Mouse (Mus musculus) left cerebral cortex, adult 6 months (tissue): ENCODE measurements around the gene Ctf1. TPM values are rescaled to one million over a fixed set of nuclear protein-coding genes. Genes with fewer than 3 reads are reported as not detected.

Experiments used
- long read RNA-seq, 2 experiments: library from polyadenylated mRNA; unstranded; transcript quantifications; one replicate each; pipeline ENCODE4 v2.0.0; 2019 to 2020
- polyA plus RNA-seq: library from polyadenylated mRNA; unstranded; fragments of <200 nt; fragmentation: Nextera tagmentation; gene quantifications from 2 replicates; pipeline ENCODE4 v1.2.3, GENCODE M21; 2021

The Ctf1 gene
- polyA plus RNA-seq, result 0.44 and 3.5 TPM in 2 replicates
- long read RNA-seq, experiment 1, transcript Ctf1-202 (3 exons, 285 nt), result major isoform, 7 of 9 reads
- long read RNA-seq, experiment 1, partial matches to known transcripts, result 0 of 9 reads
- long read RNA-seq, experiment 1, other reads (novel, unspliced or antisense), result 0 of 9 reads
- long read RNA-seq, experiment 2, result 0 reads

GRCm38 (mm10) chr7:127712461-127713385 is at the start of gene Ctf1:
Ctf1 (plus strand) TSS chr7:127712736.

GRCm38 (mm10) chr7:127708207-127709078 is 4.1 kb upstream of the Ctf1 start, which contains the start of gene Bcl7c:
Bcl7c (minus strand) TSS chr7:127708933.

GRCm38 (mm10) chr7:127732066-127732465 is 19.5 kb downstream of the Ctf1 start, which contains the start of gene Ctf2:
Ctf2 (minus strand) TSS chr7:127732166.

GRCm38 (mm10) chr7:127744366-127745045 is 32.0 kb downstream of the Ctf1 start, which contains the start of gene Fbxl19:
Fbxl19 (plus strand) TSS chr7:127744543.

Other genes with a start within 250 kb of the Ctf1 start
- 2.8 and 8.4 TPM in 2 replicates for gene Fbrs, start 233.5 kb upstream of the Ctf1 start, polyA plus RNA-seq
- 10.7 and 13.8 TPM in 2 replicates for gene Srcap, start 200.8 kb upstream of the Ctf1 start, polyA plus RNA-seq
- 1.8 and 2.5 TPM in 2 replicates for gene Gm42715, start 193.2 kb upstream of the Ctf1 start, polyA plus RNA-seq
- not detected in 2 replicates for gene Tmem265, start 151.3 kb upstream of the Ctf1 start, polyA plus RNA-seq
- 19.9 and 24.9 TPM in 2 replicates for gene Phkg2, start 139.4 kb upstream of the Ctf1 start, polyA plus RNA-seq
- gene Ccdc189, start 124.1 kb upstream of the Ctf1 start, polyA plus RNA-seq, result 11.4 and 13.3 TPM in 2 replicates
- gene Rnf40, start 124.0 kb upstream of the Ctf1 start, polyA plus RNA-seq, result 9.2 and 12.6 TPM in 2 replicates
- 1.4 and 2.9 TPM in 2 replicates for gene Zfp629, start 96.9 kb upstream of the Ctf1 start, polyA plus RNA-seq
- gene Bcl7c, start 3.8 kb upstream of the Ctf1 start, polyA plus RNA-seq, result 3.8 and 12.7 TPM in 2 replicates
- gene Ctf2, start 19.4 kb downstream of the Ctf1 start, polyA plus RNA-seq, result 0.06 TPM in 1 of 2 replicates, not detected in the other
- 0.92 and 1.6 TPM in 2 replicates for gene Fbxl19, start 31.8 kb downstream of the Ctf1 start, polyA plus RNA-seq
- 18.3 and 21.9 TPM in 2 replicates for gene Orai3, start 57.1 kb downstream of the Ctf1 start, polyA plus RNA-seq
- 5.7 and 26.7 TPM in 2 replicates for gene Setd1a, start 63.9 kb downstream of the Ctf1 start, polyA plus RNA-seq
- gene Gm49388, start 72.9 kb downstream of the Ctf1 start, polyA plus RNA-seq, result not detected in 2 replicates
- 5.9 and 9.1 TPM in 2 replicates for gene Hsd3b7, start 87.9 kb downstream of the Ctf1 start, polyA plus RNA-seq
- gene Stx4a, start 111.6 kb downstream of the Ctf1 start, polyA plus RNA-seq, result 12.9 and 16.7 TPM in 2 replicates
- 37.7 and 70.1 TPM in 2 replicates for gene Stx1b, start 111.8 kb downstream of the Ctf1 start, polyA plus RNA-seq
- gene Zfp646, start 163.5 kb downstream of the Ctf1 start, polyA plus RNA-seq, result 4.4 and 5.4 TPM in 2 replicates
- 9.6 and 10.1 TPM in 2 replicates for gene Zfp668, start 164.1 kb downstream of the Ctf1 start, polyA plus RNA-seq
- gene Prss53, start 178.2 kb downstream of the Ctf1 start, polyA plus RNA-seq, result 0.63 and 0.69 TPM in 2 replicates
- 0.19 TPM in 1 of 2 replicates, not detected in the other for gene Gm21974, start 182.7 kb downstream of the Ctf1 start, polyA plus RNA-seq
- 88.5 and 90.1 TPM in 2 replicates for gene Vkorc1, start 182.9 kb downstream of the Ctf1 start, polyA plus RNA-seq
- gene Bckdk, start 191.3 kb downstream of the Ctf1 start, polyA plus RNA-seq, result 46.2 and 65.9 TPM in 2 replicates
- 15.4 and 18.4 TPM in 2 replicates for gene Kat8, start 199.8 kb downstream of the Ctf1 start, polyA plus RNA-seq
- gene Prss8, start 217.4 kb downstream of the Ctf1 start, polyA plus RNA-seq, result 0.06 TPM in 1 of 2 replicates, not detected in the other
- gene Prss36, start 234.0 kb downstream of the Ctf1 start, polyA plus RNA-seq, result 15.3 and 15.8 TPM in 2 replicates